Mouse (Mus musculus): ENCODE data around the gene Smok2b. TPM values are rescaled to one million over a fixed set of nuclear protein-coding genes. Genes with fewer than 3 reads are reported as not detected.
"Not testable (repeated sequence)": the region's sequence is repeated elsewhere in the genome, so short reads cannot be mapped to it uniquely, and the experiment has no call there.

Smok2b gene
- not detected in 2 replicates for polyA plus RNA-seq (2012; rRNA removed)

- not testable (repeated sequence) for DNase-seq (ENCODE audit: low spot score)
Observed at GRCm38 (mm10) chr17:13229957-13230356, at the start of gene Smok2b. Gene Smok2b (plus strand): TSS chr17:13230257.

GRCm38 (mm10) chr17:13180491-13180890 lies 49.6 kb upstream of the Smok2b start:
- DNase-seq (ENCODE audit: low spot score) = not testable (repeated sequence)

- not testable (repeated sequence) for DNase-seq (ENCODE audit: low spot score)
Observed at GRCm38 (mm10) chr17:13182712-13183111, 47.3 kb upstream of the Smok2b start.

- DNase-seq (ENCODE audit: low spot score) = not testable (repeated sequence)
Observed at GRCm38 (mm10) chr17:13184514-13184913, 45.5 kb upstream of the Smok2b start.

- not testable (repeated sequence) for DNase-seq (ENCODE audit: low spot score)
Observed at GRCm38 (mm10) chr17:13186541-13186940, 43.5 kb upstream of the Smok2b start.

GRCm38 (mm10) chr17:13187621-13188020 lies 42.4 kb upstream of the Smok2b start:
- DNase-seq (ENCODE audit: low spot score) = not testable (repeated sequence)

GRCm38 (mm10) chr17:13188846-13189245 lies 41.2 kb upstream of the Smok2b start:
- DNase-seq (ENCODE audit: low spot score) = not testable (repeated sequence)

- DNase-seq (ENCODE audit: low spot score) = not testable (repeated sequence)
Observed at GRCm38 (mm10) chr17:13190836-13191583, 39.0 kb upstream of the Smok2b start.

GRCm38 (mm10) chr17:13196486-13196885 lies 33.6 kb upstream of the Smok2b start:
- not testable (repeated sequence) for DNase-seq (ENCODE audit: low spot score)

GRCm38 (mm10) chr17:13198812-13199211 lies 31.2 kb upstream of the Smok2b start:
- DNase-seq (ENCODE audit: low spot score) = not testable (repeated sequence)

- not testable (repeated sequence) for DNase-seq (ENCODE audit: low spot score)
Observed at GRCm38 (mm10) chr17:13199880-13200409, 30.1 kb upstream of the Smok2b start.

- DNase-seq (ENCODE audit: low spot score) = not testable (repeated sequence)
Observed at GRCm38 (mm10) chr17:13201551-13201950, 28.5 kb upstream of the Smok2b start.

- not testable (repeated sequence) for DNase-seq (ENCODE audit: low spot score)
Observed at GRCm38 (mm10) chr17:13202453-13203107, 27.5 kb upstream of the Smok2b start.

- DNase-seq (ENCODE audit: low spot score) = not testable (repeated sequence)
Observed at GRCm38 (mm10) chr17:13205247-13205646, 24.8 kb upstream of the Smok2b start.

GRCm38 (mm10) chr17:13206491-13206890 lies 23.6 kb upstream of the Smok2b start:
- no peak for DNase-seq (ENCODE audit: low spot score)

- DNase-seq (ENCODE audit: low spot score) = not testable (repeated sequence)
Observed at GRCm38 (mm10) chr17:13208460-13208859, 21.6 kb upstream of the Smok2b start.

- DNase-seq (ENCODE audit: low spot score) = no peak
Observed at GRCm38 (mm10) chr17:13212136-13212850, 17.8 kb upstream of the Smok2b start.

- no peak for DNase-seq (ENCODE audit: low spot score)
Observed at GRCm38 (mm10) chr17:13214169-13214568, 15.9 kb upstream of the Smok2b start.

- DNase-seq (ENCODE audit: low spot score) = no peak
Observed at GRCm38 (mm10) chr17:13215595-13215994, 14.5 kb upstream of the Smok2b start.

- no peak for DNase-seq (ENCODE audit: low spot score)
Observed at GRCm38 (mm10) chr17:13220888-13221287, 9.2 kb upstream of the Smok2b start, which contains the start of gene Smok2a. Gene Smok2a (plus strand): TSS chr17:13221188.

- not testable (repeated sequence) for DNase-seq (ENCODE audit: low spot score)
Observed at GRCm38 (mm10) chr17:13221921-13222320, 8.1 kb upstream of the Smok2b start.

- DNase-seq (ENCODE audit: low spot score) = not testable (repeated sequence)
Observed at GRCm38 (mm10) chr17:13239461-13239860, 9.4 kb downstream of the Smok2b start.

Data from urinary bladder, adult 2 months (tissue).